Mouse (Mus musculus): ENCODE results near the gene Synpr. TPM values are rescaled to one million over a fixed set of nuclear protein-coding genes. Genes with fewer than 3 reads are reported as not detected.

The Synpr gene
- total and polyA plus RNA-seq, 3 experiments, result 0.27 TPM; not detected in 2

DNA sequence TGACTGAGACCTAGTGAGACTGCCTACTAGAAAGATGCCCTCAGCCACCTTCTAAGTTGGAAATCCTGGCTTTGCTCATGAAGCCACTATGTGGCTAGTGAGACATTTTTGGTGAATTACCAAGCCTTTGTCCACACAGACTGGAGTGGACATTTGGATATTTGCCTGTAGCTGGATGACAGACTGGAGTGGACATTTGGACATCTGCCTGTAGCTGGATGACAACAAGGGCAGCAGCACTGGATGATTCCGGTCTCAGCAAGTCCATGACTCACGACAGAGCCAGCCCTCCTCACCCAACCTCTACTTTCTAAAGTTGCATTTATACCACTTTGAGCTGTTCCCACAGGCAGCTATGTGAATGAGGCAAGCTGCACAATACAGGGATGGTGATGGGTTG lies 73.5 kb downstream of the Synpr start:
- TF ChIP-seq GATA2 (IDR thresholded peaks at IDR 0.05; ENCODE audit: borderline replicate concordance, low read depth, low read length) (no peak), POLR2AphosphoS5 (IDR thresholded peaks at IDR 0.05; ENCODE audit: insufficient replicate concordance, low read depth, low read length) (no peak), GATA1 (IDR thresholded peaks at IDR 0.05; ENCODE audit: borderline replicate concordance, low read length) (no peak), TAL1 (conservative IDR thresholded peaks at IDR 0.05; ENCODE audit: low read depth, low read length) (no peak), CTCF (IDR thresholded peaks at IDR 0.05; ENCODE audit: low read depth, low read length) (no peak)
- Histone ChIP-seq H3K4me1 (ENCODE audit: insufficient read depth, low read depth, low read length) (no peaks in the 10 kb centered on the region), H3K27me3 (ENCODE audit: insufficient read depth, low read length) (no peaks in the 10 kb centered on the region), H3K4me3 (ENCODE audit: low read depth, low read length) (no peak overlapping the region), H3K9me3 (replicated peaks) (no peaks in the 10 kb centered on the region), H3K36me3 (replicated peaks) (no peaks in the 10 kb centered on the region)
- DNase-seq (ENCODE audit: low spot score) (no peak), ATAC-seq (ENCODE audit: extremely low read depth, insufficient number of reproducible peaks, low FRiP score, poor library complexity, severe bottlenecking) (no peak)

DNA sequence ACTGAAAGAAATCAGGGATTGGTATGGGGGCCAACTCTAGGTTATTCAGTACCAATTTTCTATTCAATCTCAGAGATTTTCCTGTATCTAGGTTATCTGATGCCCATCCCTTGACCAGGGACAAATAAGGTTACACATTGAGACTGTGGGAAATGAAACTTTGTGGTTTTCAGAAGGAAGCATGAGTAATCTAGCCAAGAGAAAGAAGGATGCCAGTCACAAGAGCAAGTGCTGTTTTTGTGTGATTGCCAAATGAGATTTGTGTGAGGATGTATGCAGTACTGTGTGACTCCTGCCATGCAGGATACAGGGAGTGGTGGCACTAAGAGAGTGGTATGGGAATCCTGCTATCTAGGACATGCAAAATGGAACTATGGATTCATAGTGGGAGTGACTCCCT lies 76.6 kb downstream of the Synpr start:
- Histone ChIP-seq H3K27me3 (ENCODE audit: insufficient read depth, low read length) (no peaks in the 10 kb centered on the region), H3K36me3 (replicated peaks) (no peaks in the 10 kb centered on the region), H3K9me3 (replicated peaks) (no peaks in the 10 kb centered on the region), H3K4me1 (ENCODE audit: insufficient read depth, low read depth, low read length) (no peaks in the 10 kb centered on the region), H3K4me3 (ENCODE audit: low read depth, low read length) (no peak overlapping the region)
- ATAC-seq (ENCODE audit: extremely low read depth, insufficient number of reproducible peaks, low FRiP score, poor library complexity, severe bottlenecking) (no peak), DNase-seq (ENCODE audit: low spot score) (no peak)
- TF ChIP-seq CTCF (IDR thresholded peaks at IDR 0.05; ENCODE audit: low read depth, low read length), result no peak
- TF ChIP-seq GATA1 (IDR thresholded peaks at IDR 0.05; ENCODE audit: borderline replicate concordance, low read length), result no peak
- TF ChIP-seq POLR2AphosphoS5 (IDR thresholded peaks at IDR 0.05; ENCODE audit: insufficient replicate concordance, low read depth, low read length), result no peak
- no peak for TF ChIP-seq TAL1 (conservative IDR thresholded peaks at IDR 0.05; ENCODE audit: low read depth, low read length)
- no peak for TF ChIP-seq GATA2 (IDR thresholded peaks at IDR 0.05; ENCODE audit: borderline replicate concordance, low read depth, low read length)

DNA sequence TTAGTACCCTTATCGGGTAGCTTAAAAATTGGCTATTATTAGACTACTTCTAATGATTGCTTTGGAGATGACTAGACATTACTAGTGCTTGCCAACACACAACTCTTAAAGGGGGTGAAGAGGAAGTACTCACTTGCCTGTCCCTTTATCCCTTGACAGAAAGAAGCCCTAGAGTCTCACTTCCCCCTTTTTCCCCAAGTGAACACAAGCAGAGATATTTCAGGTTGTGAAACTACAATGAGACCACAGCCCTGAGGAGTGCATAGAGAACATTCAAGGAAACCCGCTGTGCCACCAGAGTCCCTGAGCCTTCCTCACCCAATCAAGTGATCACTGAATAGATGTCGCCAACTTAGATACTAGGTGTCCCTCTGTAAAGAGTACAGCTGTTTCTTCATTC lies 77.1 kb downstream of the Synpr start:
- Histone ChIP-seq H3K27me3 (ENCODE audit: insufficient read depth, low read length) (no peaks in the 10 kb centered on the region), H3K4me1 (ENCODE audit: insufficient read depth, low read depth, low read length) (no peaks in the 10 kb centered on the region), H3K4me3 (ENCODE audit: low read depth, low read length) (no peak overlapping the region), H3K9me3 (replicated peaks) (no peaks in the 10 kb centered on the region), H3K36me3 (replicated peaks) (no peaks in the 10 kb centered on the region)
- no peak for DNase-seq (ENCODE audit: low spot score)
- TF ChIP-seq GATA2 (IDR thresholded peaks at IDR 0.05; ENCODE audit: borderline replicate concordance, low read depth, low read length) (no peak), TAL1 (conservative IDR thresholded peaks at IDR 0.05; ENCODE audit: low read depth, low read length) (no peak), CTCF (IDR thresholded peaks at IDR 0.05; ENCODE audit: low read depth, low read length) (no peak), GATA1 (IDR thresholded peaks at IDR 0.05; ENCODE audit: borderline replicate concordance, low read length) (no peak), POLR2AphosphoS5 (IDR thresholded peaks at IDR 0.05; ENCODE audit: insufficient replicate concordance, low read depth, low read length) (no peak)
- no peak for ATAC-seq (ENCODE audit: extremely low read depth, insufficient number of reproducible peaks, low FRiP score, poor library complexity, severe bottlenecking)

DNA sequence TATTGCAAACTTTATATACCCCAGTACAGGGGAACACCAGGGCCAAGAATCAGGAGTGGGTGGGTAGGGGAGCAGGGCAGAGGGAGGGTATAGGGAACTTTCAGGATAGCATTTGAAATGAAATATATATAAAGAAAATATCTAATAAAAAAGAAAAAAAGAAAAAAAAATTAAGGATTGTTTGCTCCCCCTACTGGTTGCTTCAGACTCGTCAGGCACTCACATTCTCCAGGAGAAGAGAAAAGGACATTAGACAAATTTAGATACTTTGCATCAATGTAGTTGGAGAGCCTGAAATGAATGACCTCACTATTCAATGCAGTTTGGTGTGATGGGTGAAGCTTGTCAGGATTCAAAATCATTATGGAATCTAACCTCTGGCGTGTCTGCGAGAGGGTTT lies 83.7 kb downstream of the Synpr start:
- ATAC-seq (ENCODE audit: extremely low read depth, insufficient number of reproducible peaks, low FRiP score, poor library complexity, severe bottlenecking), result no peak
- TF ChIP-seq TAL1 (conservative IDR thresholded peaks at IDR 0.05; ENCODE audit: low read depth, low read length), result no peak
- TF ChIP-seq GATA1 (IDR thresholded peaks at IDR 0.05; ENCODE audit: borderline replicate concordance, low read length), result no peak
- TF ChIP-seq POLR2AphosphoS5 (IDR thresholded peaks at IDR 0.05; ENCODE audit: insufficient replicate concordance, low read depth, low read length), result no peak
- no peak for TF ChIP-seq CTCF (IDR thresholded peaks at IDR 0.05; ENCODE audit: low read depth, low read length)
- no peak for TF ChIP-seq GATA2 (IDR thresholded peaks at IDR 0.05; ENCODE audit: borderline replicate concordance, low read depth, low read length)
- Histone ChIP-seq H3K9me3 (replicated peaks) (no peaks in the 10 kb centered on the region), H3K4me3 (ENCODE audit: low read depth, low read length) (no peak overlapping the region), H3K27me3 (ENCODE audit: insufficient read depth, low read length) (no peaks in the 10 kb centered on the region), H3K36me3 (replicated peaks) (no peaks in the 10 kb centered on the region), H3K4me1 (ENCODE audit: insufficient read depth, low read depth, low read length) (no peaks in the 10 kb centered on the region)
- no peak for DNase-seq (ENCODE audit: low spot score)

DNA sequence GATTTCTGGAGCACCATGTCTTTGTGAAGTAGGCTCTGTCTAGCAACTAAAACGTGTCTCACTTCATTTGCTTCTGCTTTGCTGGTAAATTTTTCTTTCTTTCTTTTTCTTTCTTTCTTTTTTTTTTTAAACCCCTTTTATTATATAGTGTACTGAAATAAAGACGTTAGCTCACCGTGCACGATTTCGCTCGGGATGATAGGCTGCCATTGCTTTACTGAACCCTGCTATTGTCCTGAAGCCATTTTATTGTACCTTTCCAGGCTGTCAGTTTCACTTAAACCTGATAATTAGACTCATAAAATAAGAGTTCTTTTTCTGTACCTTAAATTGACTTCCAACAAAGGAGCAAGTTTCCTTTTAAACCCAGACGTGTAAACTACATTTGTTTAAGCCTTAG lies 104.5 kb downstream of the Synpr start:
- DNase-seq (ENCODE audit: low spot score) (no peak), ATAC-seq (ENCODE audit: extremely low read depth, insufficient number of reproducible peaks, low FRiP score, poor library complexity, severe bottlenecking) (no peak)
- H3K27me3 ChIP-seq (ENCODE audit: insufficient read depth, low read length), result no peaks in the 10 kb centered on the region
- no peaks in the 10 kb centered on the region for H3K4me1 ChIP-seq (ENCODE audit: insufficient read depth, low read depth, low read length)
- H3K36me3 ChIP-seq (replicated peaks), result no peaks in the 10 kb centered on the region
- no peak overlapping the region for H3K4me3 ChIP-seq (ENCODE audit: low read depth, low read length)
- no peak for TF ChIP-seq TAL1 (conservative IDR thresholded peaks at IDR 0.05; ENCODE audit: low read depth, low read length)
- no peak for TF ChIP-seq CTCF (IDR thresholded peaks at IDR 0.05; ENCODE audit: low read depth, low read length)
- TF ChIP-seq GATA1 (IDR thresholded peaks at IDR 0.05; ENCODE audit: borderline replicate concordance, low read length), result no peak
- TF ChIP-seq GATA2 (IDR thresholded peaks at IDR 0.05; ENCODE audit: borderline replicate concordance, low read depth, low read length), result no peak
- no peak for TF ChIP-seq POLR2AphosphoS5 (IDR thresholded peaks at IDR 0.05; ENCODE audit: insufficient replicate concordance, low read depth, low read length)
- H3K9me3 ChIP-seq (replicated peaks), result no peaks in the 10 kb centered on the region

DNA sequence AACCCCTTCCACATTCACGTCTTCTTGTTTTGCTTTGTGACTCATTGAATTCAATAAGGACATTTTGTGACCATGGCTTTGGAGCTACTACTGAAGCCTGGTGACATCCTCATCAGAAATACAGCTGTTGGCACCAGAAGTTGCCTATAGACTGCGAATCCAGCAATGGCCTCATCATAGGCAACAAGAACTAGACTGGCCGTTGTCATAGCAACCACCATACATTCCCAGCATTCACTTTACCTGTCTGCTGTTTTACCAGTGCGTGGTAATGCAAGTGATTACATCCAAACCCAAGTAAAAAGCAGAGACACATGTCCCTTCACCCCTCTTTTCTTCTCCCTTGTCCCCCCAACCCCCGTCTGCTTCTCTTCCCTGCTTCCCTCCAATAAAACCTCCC lies 105.4 kb downstream of the Synpr start:
- Histone ChIP-seq H3K4me3 (ENCODE audit: low read depth, low read length) (no peak overlapping the region), H3K27me3 (ENCODE audit: insufficient read depth, low read length) (no peaks in the 10 kb centered on the region), H3K9me3 (replicated peaks) (no peaks in the 10 kb centered on the region), H3K36me3 (replicated peaks) (no peaks in the 10 kb centered on the region), H3K4me1 (ENCODE audit: insufficient read depth, low read depth, low read length) (no peaks in the 10 kb centered on the region)
- ATAC-seq (ENCODE audit: extremely low read depth, insufficient number of reproducible peaks, low FRiP score, poor library complexity, severe bottlenecking) (no peak), DNase-seq (ENCODE audit: low spot score) (no peak)
- TF ChIP-seq CTCF (IDR thresholded peaks at IDR 0.05; ENCODE audit: low read depth, low read length), result no peak
- TF ChIP-seq POLR2AphosphoS5 (IDR thresholded peaks at IDR 0.05; ENCODE audit: insufficient replicate concordance, low read depth, low read length), result no peak
- no peak for TF ChIP-seq GATA2 (IDR thresholded peaks at IDR 0.05; ENCODE audit: borderline replicate concordance, low read depth, low read length)
- TF ChIP-seq TAL1 (conservative IDR thresholded peaks at IDR 0.05; ENCODE audit: low read depth, low read length), result no peak
- no peak for TF ChIP-seq GATA1 (IDR thresholded peaks at IDR 0.05; ENCODE audit: borderline replicate concordance, low read length)

Measured in G1E (cell line).